Mouse (Mus musculus) pancreas, adult 10 weeks (tissue): Measurements from ENCODE around the gene Nutf2. TPM values are rescaled to one million over a fixed set of nuclear protein-coding genes. Genes with fewer than 3 reads are reported as not detected.

ENCODE experiments used
- polyA plus RNA-seq: library from polyadenylated mRNA; stranded (reverse); fragments of 350-450 nt; fragmentation: Illumina TruSeq; extraction: RNeasy Lipid Tissue Mini Kit (QIAGEN cat#74804); gene quantifications from one replicate; pipeline ENCODE4 v1.2.3, GENCODE M21; 2015; ENCODE audit warnings: low read depth, low replicate concordance; ENCODE audit not compliant: insufficient read depth

The Nutf2 gene
- 16.2 TPM for polyA plus RNA-seq

GRCm38 (mm10) chr8:105860143-105860981 lies at the start of gene Nutf2:
Gene Nutf2 (plus strand): TSS chr8:105860580.

GRCm38 (mm10) chr8:105826861-105827848 lies 33.2 kb upstream of the Nutf2 start, which contains the start of the genes Ranbp10 and Tsnaxip1:
Gene Ranbp10 (minus strand): TSS chr8:105827350.
Gene Tsnaxip1 (plus strand): TSS chr8:105827731.

GRCm38 (mm10) chr8:105853178-105853577 lies 7.2 kb upstream of the Nutf2 start, which contains the start of gene Cenpt:
Gene Cenpt (minus strand): TSS chr8:105853278.

GRCm38 (mm10) chr8:105854715-105855216 lies 5.6 kb upstream of the Nutf2 start, which contains the start of gene Thap11:
Gene Thap11 (plus strand): TSS chr8:105855132.

GRCm38 (mm10) chr8:105880754-105881520 lies 20.6 kb downstream of the Nutf2 start, which contains the start of gene Edc4:
Gene Edc4 (plus strand): TSS chr8:105880881.

GRCm38 (mm10) chr8:105893339-105893738 lies 33.0 kb downstream of the Nutf2 start, which contains the start of gene Nrn1l:
Gene Nrn1l (plus strand): TSS chr8:105893567.

GRCm38 (mm10) chr8:105900180-105900940 lies 40.0 kb downstream of the Nutf2 start, which contains the start of gene Pskh1:
Gene Pskh1 (plus strand): TSS chr8:105900441.

Other genes with a start within 250 kb of the Nutf2 start
- gene Ctcf, start 224.0 kb upstream of the Nutf2 start, polyA plus RNA-seq, result 10.2 TPM
- not detected for gene Agrp, start 223.2 kb upstream of the Nutf2 start, polyA plus RNA-seq
- 0.61 TPM for gene Carmil2, start 174.3 kb upstream of the Nutf2 start, polyA plus RNA-seq
- gene Acd, start 159.5 kb upstream of the Nutf2 start, polyA plus RNA-seq, result 8.9 TPM
- gene Pard6a, start 159.4 kb upstream of the Nutf2 start, polyA plus RNA-seq, result 1.4 TPM
- gene 4933405L10Rik, start 152.9 kb upstream of the Nutf2 start, polyA plus RNA-seq, result not detected
- 1.6 TPM for gene Enkd1, start 152.4 kb upstream of the Nutf2 start, polyA plus RNA-seq
- gene Gfod2, start 101.9 kb upstream of the Nutf2 start, polyA plus RNA-seq, result 3.7 TPM
- 5.2 TPM for gene Ranbp10, start 33.2 kb upstream of the Nutf2 start, polyA plus RNA-seq
- gene Tsnaxip1, start 32.8 kb upstream of the Nutf2 start, polyA plus RNA-seq, result not detected
- 3.4 TPM for gene Cenpt, start 7.3 kb upstream of the Nutf2 start, polyA plus RNA-seq
- 7.8 TPM for gene Thap11, start 5.4 kb upstream of the Nutf2 start, polyA plus RNA-seq
- gene Edc4, start 20.3 kb downstream of the Nutf2 start, polyA plus RNA-seq, result 16.1 TPM
- gene Nrn1l, start 33.0 kb downstream of the Nutf2 start, polyA plus RNA-seq, result not detected
- gene Pskh1, start 39.9 kb downstream of the Nutf2 start, polyA plus RNA-seq, result 3.8 TPM
- 23,700 TPM for gene Ctrl, start 73.3 kb downstream of the Nutf2 start, polyA plus RNA-seq
- 298 TPM for gene Psmb10, start 77.9 kb downstream of the Nutf2 start, polyA plus RNA-seq
- 6.6 TPM for gene Lcat, start 82.8 kb downstream of the Nutf2 start, polyA plus RNA-seq
- 8.7 TPM for gene Slc12a4, start 105.5 kb downstream of the Nutf2 start, polyA plus RNA-seq
- gene Dpep3, start 118.8 kb downstream of the Nutf2 start, polyA plus RNA-seq, result not detected
- gene Dus2, start 130.8 kb downstream of the Nutf2 start, polyA plus RNA-seq, result 3.0 TPM
- not detected for gene Dpep2nb, start 145.4 kb downstream of the Nutf2 start, polyA plus RNA-seq
- 1.9 TPM for gene Ddx28, start 151.3 kb downstream of the Nutf2 start, polyA plus RNA-seq
- 4.1 TPM for gene Nfatc3, start 198.3 kb downstream of the Nutf2 start, polyA plus RNA-seq